Mouse (Mus musculus) liver, embryonic 16.5 days (tissue): ENCODE data around the gene Ptgs2. TPM values are rescaled to one million over a fixed set of nuclear protein-coding genes. Genes with fewer than 3 reads are reported as not detected.

Experiments
- ATAC-seq: fragments of 200-750 bp; cut with Nextera tagmentation; 2 replicates; pipeline ENCODE4 v1.8.0; 2017; ENCODE audit warnings: low read depth, mild to moderate bottlenecking, moderate number of reproducible peaks, moderate library complexity
- H3K27ac ChIP-seq: fragments of 300-500 bp; sonication (generic); 2 replicates; pipeline ENCODE4 v1.5.1; 2014; ENCODE audit warnings: mild to moderate bottlenecking, low read length
- H3K27me3 ChIP-seq: fragments of 300-500 bp; sonication (generic); 2 replicates; pipeline ENCODE4 v1.6.1; 2014; ENCODE audit warnings: low read depth, low read length, mixed read lengths; ENCODE audit not compliant: control insufficient read depth, insufficient read depth
- H3K36me3 ChIP-seq: fragments of 300-500 bp; sonication (generic); 2 replicates; pipeline ENCODE4 v1.6.1; 2014; ENCODE audit warnings: mild to moderate bottlenecking; ENCODE audit not compliant: control insufficient read depth, insufficient read depth
- H3K4me1 ChIP-seq: fragments of 300-500 bp; sonication (generic); 2 replicates; pipeline ENCODE4 v1.6.1; 2014; ENCODE audit warnings: low read depth, low read length, mixed read lengths; ENCODE audit not compliant: control insufficient read depth
- H3K4me2 ChIP-seq: fragments of 300-500 bp; sonication (generic); 2 replicates; pipeline ENCODE4 v1.6.1; 2014; ENCODE audit warnings: low read depth, low read length, mixed read lengths
- H3K4me3 ChIP-seq: fragments of 300-500 bp; sonication (generic); 2 replicates; pipeline ENCODE4 v1.5.1; 2014; ENCODE audit warnings: low read depth, mild to moderate bottlenecking, low read length
- H3K9ac ChIP-seq: fragments of 300-500 bp; sonication (generic); 2 replicates; pipeline ENCODE4 v1.6.1; 2014; ENCODE audit warnings: low read depth, low read length
- H3K9me3 ChIP-seq: fragments of 300-500 bp; sonication (generic); replicated peaks from 2 replicates; pipeline ENCODE4 v1.6.1; 2016; ENCODE audit warnings: low read length; ENCODE audit not compliant: control insufficient read depth
- WGBS: fragments of 180-500 bp; shearing (Covaris S2); extraction: QIAGEN DNeasy Blood & Tissue Kit; methylation state at CpG from one replicate; pipeline ENCODE4 v1.1.7; 2014; ENCODE audit not compliant: insufficient replicate concordance; 5-methylcytosine and 5-hydroxymethylcytosine counted together
- polyA plus RNA-seq: library from polyadenylated mRNA; unstranded; fragments of >200 nt; fragmentation: Nextera tagmentation; extraction: Ambion mirVana; gene quantifications from 2 replicates; pipeline ENCODE4 v1.2.1, GENCODE M21; 2015

Gene Ptgs2
- polyA plus RNA-seq, 1 experiment from 2014 or later, result not detected

- Histone ChIP-seq H3K4me2 (peak overlapping the region; percentile 46), H3K9me3 (no peaks in the 10 kb centered on the region), H3K9ac (no peak overlapping the region), H3K27ac (no peak overlapping the region), H3K4me3 (peak overlapping the region; percentile 29), H3K36me3 (no peaks in the 10 kb centered on the region), H3K4me1 (no peaks in the 10 kb centered on the region), H3K27me3 (no peaks in the 10 kb centered on the region)
- WGBS, result 6% methylated on average over 9 of the region's 9 CpGs
- no peak for ATAC-seq
Observed at GRCm38 (mm10) chr1:150099374-150099773, 457 bp upstream of the Ptgs2 start.

- 67% methylated on average over 6 of the region's 6 CpGs for WGBS
- Histone ChIP-seq H3K4me3 (no peak overlapping the region), H3K4me2 (no peak overlapping the region), H3K27me3 (no peaks in the 10 kb centered on the region), H3K27ac (no peak overlapping the region), H3K9me3 (no peaks in the 10 kb centered on the region), H3K36me3 (no peaks in the 10 kb centered on the region), H3K9ac (no peak overlapping the region), H3K4me1 (no peaks in the 10 kb centered on the region)
- no peak for ATAC-seq
Observed at GRCm38 (mm10) chr1:150104228-150104720, 4.4 kb downstream of the Ptgs2 start.

GRCm38 (mm10) chr1:150106736-150107135 lies 6.9 kb downstream of the Ptgs2 start:
- Histone ChIP-seq H3K27me3 (no peaks in the 10 kb centered on the region), H3K36me3 (no peaks in the 10 kb centered on the region), H3K27ac (no peak overlapping the region), H3K9me3 (no peaks in the 10 kb centered on the region), H3K4me3 (no peak overlapping the region), H3K4me2 (no peak overlapping the region), H3K9ac (no peak overlapping the region), H3K4me1 (no peaks in the 10 kb centered on the region)
- WGBS, result 67% methylated on average over 7 of the region's 7 CpGs
- ATAC-seq, result no peak

GRCm38 (mm10) chr1:150109591-150109990 lies 9.8 kb downstream of the Ptgs2 start:
- 50% methylated on average over 2 of the region's 2 CpGs for WGBS
- no peaks in the 10 kb centered on the region for H3K9me3 ChIP-seq
- ATAC-seq, result no peak
- H3K4me3 ChIP-seq, result no peak overlapping the region
- H3K4me2 ChIP-seq, result no peak overlapping the region
- H3K9ac ChIP-seq, result no peak overlapping the region
- H3K27me3 ChIP-seq, result no peaks in the 10 kb centered on the region
- H3K4me1 ChIP-seq, result no peaks in the 10 kb centered on the region
- no peak overlapping the region for H3K27ac ChIP-seq
- H3K36me3 ChIP-seq, result no peaks in the 10 kb centered on the region

- Histone ChIP-seq H3K27ac (no peak overlapping the region), H3K4me1 (no peaks in the 10 kb centered on the region), H3K4me2 (no peak overlapping the region), H3K36me3 (no peaks in the 10 kb centered on the region), H3K27me3 (no peaks in the 10 kb centered on the region), H3K9ac (no peak overlapping the region), H3K9me3 (no peaks in the 10 kb centered on the region), H3K4me3 (no peak overlapping the region)
- WGBS, result 56% methylated on average over 7 of the region's 7 CpGs
- ATAC-seq, result no peak
Observed at GRCm38 (mm10) chr1:150115352-150115751, 15.5 kb downstream of the Ptgs2 start.

- no peaks in the 10 kb centered on the region for H3K27me3 ChIP-seq
- H3K9me3 ChIP-seq, result no peaks in the 10 kb centered on the region
- WGBS, result 54% methylated on average over 5 of the region's 5 CpGs
- no peaks in the 10 kb centered on the region for H3K36me3 ChIP-seq
- no peak overlapping the region for H3K4me2 ChIP-seq
- ATAC-seq, result no peak
- H3K4me1 ChIP-seq, result no peaks in the 10 kb centered on the region
- H3K27ac ChIP-seq, result no peak overlapping the region
- no peak overlapping the region for H3K4me3 ChIP-seq
- H3K9ac ChIP-seq, result no peak overlapping the region
Observed at GRCm38 (mm10) chr1:150118352-150118751, 18.5 kb downstream of the Ptgs2 start.

- no peak overlapping the region for H3K4me3 ChIP-seq
- H3K4me1 ChIP-seq, result no peaks in the 10 kb centered on the region
- H3K9me3 ChIP-seq, result no peaks in the 10 kb centered on the region
- H3K9ac ChIP-seq, result no peak overlapping the region
- H3K4me2 ChIP-seq, result no peak overlapping the region
- no peak for ATAC-seq
- H3K27me3 ChIP-seq, result no peaks in the 10 kb centered on the region
- WGBS, result 50% methylated on average over 2 of the region's 2 CpGs
- no peak overlapping the region for H3K27ac ChIP-seq
- H3K36me3 ChIP-seq, result no peaks in the 10 kb centered on the region
Observed at GRCm38 (mm10) chr1:150125568-150125967, 25.7 kb downstream of the Ptgs2 start.

GRCm38 (mm10) chr1:150130070-150130469 lies 30.2 kb downstream of the Ptgs2 start:
- 57% methylated on average over 6 of the region's 6 CpGs for WGBS
- no peaks in the 10 kb centered on the region for H3K36me3 ChIP-seq
- no peaks in the 10 kb centered on the region for H3K27me3 ChIP-seq
- no peak overlapping the region for H3K9ac ChIP-seq
- no peak overlapping the region for H3K4me3 ChIP-seq
- no peak for ATAC-seq
- H3K4me1 ChIP-seq, result no peaks in the 10 kb centered on the region
- no peaks in the 10 kb centered on the region for H3K9me3 ChIP-seq
- H3K27ac ChIP-seq, result no peak overlapping the region
- no peak overlapping the region for H3K4me2 ChIP-seq

GRCm38 (mm10) chr1:150130586-150131275 lies 30.9 kb downstream of the Ptgs2 start:
- H3K9ac ChIP-seq, result no peak overlapping the region
- no peak overlapping the region for H3K4me2 ChIP-seq
- no peaks in the 10 kb centered on the region for H3K27me3 ChIP-seq
- H3K4me1 ChIP-seq, result no peaks in the 10 kb centered on the region
- no peak for ATAC-seq
- WGBS, result 54% methylated on average over 5 of the region's 5 CpGs
- no peaks in the 10 kb centered on the region for H3K36me3 ChIP-seq
- no peak overlapping the region for H3K4me3 ChIP-seq
- no peaks in the 10 kb centered on the region for H3K9me3 ChIP-seq
- H3K27ac ChIP-seq, result no peak overlapping the region
